Mouse (Mus musculus): ENCODE measurements around the gene Jmjd1c.
A peak's percentile ranks its signal among the peaks of the same experiment; 100 is the strongest.
"Not testable (repeated sequence)": the region's sequence is repeated elsewhere in the genome, so short reads cannot be mapped to it uniquely, and the experiment has no call there.

Jmjd1c gene

DNA sequence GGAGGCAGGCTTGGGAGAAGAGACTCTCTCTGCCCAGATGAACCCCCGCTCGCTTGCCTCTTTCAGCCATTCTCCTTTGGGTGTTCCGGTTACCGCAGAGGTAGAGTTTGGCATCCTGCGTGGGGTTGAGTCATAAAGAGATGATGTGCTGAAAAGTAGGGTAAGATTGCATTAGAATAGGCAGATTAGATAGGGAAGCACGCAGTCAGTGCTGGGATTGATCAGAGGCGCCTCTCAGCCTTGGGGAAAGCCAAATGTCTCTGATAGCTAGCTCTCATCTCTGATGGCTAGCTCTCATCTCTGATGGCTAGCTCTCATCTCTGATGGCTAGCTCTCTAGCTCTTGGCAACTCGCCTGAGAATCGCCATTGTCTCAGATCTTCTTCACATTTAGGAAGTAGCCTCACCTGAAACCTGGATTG is 4.9 kb downstream of the Jmjd1c start:
- DNase-seq (ENCODE audit: low read depth, low spot score) = no peak

- DNase-seq (ENCODE audit: low read depth, low spot score) = no peak
These were observed 8.6 kb downstream of the Jmjd1c start for GRCm38 (mm10) chr10:67104543-67104942.

GRCm38 (mm10) chr10:67105331-67106217 is 9.6 kb downstream of the Jmjd1c start:
- no peak for DNase-seq (ENCODE audit: low read depth, low spot score)

GRCm38 (mm10) chr10:67106400-67106799 is 10.5 kb downstream of the Jmjd1c start:
- DNase-seq (ENCODE audit: low read depth, low spot score) = no peak

DNA sequence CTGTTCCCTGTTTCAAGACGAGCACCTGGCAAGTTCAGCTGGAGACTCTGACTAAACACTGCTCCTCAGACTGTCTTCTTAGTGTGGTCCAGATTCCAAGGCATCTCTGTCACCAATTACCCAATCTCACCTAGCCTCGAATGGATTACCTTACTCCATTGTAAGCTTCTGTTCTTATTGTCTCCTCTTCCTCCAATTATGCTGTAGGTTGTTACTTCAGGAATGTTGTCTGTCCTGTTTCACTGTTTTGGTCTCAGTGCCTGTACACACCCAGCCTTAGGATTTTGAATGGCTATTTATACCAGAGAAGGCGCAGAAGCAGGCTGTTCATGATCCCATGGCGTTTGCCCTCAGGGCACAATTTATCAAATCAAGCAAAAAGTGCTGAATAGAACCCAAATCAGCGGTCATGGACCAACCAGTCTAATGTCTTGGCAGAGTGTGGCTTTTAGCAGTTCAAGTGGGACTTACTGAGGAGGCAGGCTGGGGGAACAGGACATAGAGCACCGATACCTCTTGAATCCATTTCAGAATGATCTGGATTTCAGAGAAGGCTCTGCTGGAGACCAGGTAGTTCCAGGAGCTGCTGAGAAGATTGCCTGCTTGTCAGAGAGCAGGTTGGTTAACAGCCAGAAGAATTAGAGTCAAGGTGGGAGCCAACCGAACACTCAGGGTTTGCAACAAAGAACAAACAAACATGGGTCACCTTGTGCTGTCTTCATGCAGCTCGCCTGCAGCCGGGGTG is 11.3 kb downstream of the Jmjd1c start:
- no peak for DNase-seq (ENCODE audit: low read depth, low spot score)

GRCm38 (mm10) chr10:67108096-67108495 is 12.2 kb downstream of the Jmjd1c start:
- DNase-seq (ENCODE audit: low read depth, low spot score) = no peak

- no peak for DNase-seq (ENCODE audit: low read depth, low spot score)
These were observed 13.7 kb downstream of the Jmjd1c start for GRCm38 (mm10) chr10:67109635-67110034.

DNA sequence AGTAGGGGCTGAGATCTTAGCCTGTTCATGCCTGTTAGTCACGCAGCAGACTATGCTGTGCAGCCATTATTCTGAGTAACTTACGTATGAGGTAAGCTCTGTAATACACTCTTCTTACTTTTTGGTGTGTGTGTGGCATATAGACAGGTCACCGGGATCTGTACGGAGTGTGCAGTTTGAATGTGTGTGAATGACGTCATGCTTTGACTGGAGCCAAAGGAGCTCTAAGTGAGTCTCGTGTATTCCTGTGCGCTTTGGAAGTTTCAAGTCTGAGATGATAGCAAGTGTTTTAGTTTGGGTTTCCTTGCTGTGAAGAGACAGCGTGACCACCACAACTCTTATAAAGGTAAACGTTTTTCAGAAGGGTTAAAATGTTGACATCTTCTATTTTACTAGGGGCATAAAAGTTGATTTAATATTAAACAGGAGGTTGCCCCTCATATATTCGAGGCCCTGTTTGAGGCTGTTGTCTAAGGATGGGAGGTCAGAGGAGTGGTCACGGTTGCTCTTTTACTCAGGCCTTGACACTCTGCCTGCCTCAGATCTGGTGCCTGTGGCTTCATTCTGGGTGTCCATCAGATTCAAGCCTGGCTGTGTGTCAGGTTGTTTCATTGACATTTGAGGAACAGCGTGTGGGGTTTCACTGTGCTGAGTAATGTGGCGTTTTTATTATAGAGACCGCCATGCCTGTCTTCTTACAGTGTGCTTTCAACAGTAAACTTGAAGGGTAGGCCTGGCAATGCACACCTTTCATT is 15.3 kb downstream of the Jmjd1c start:
- DNase-seq (ENCODE audit: low read depth, low spot score) = no peak

- no peak for DNase-seq (ENCODE audit: low read depth, low spot score)
These were observed 15.9 kb downstream of the Jmjd1c start for GRCm38 (mm10) chr10:67111799-67112177.

DNA sequence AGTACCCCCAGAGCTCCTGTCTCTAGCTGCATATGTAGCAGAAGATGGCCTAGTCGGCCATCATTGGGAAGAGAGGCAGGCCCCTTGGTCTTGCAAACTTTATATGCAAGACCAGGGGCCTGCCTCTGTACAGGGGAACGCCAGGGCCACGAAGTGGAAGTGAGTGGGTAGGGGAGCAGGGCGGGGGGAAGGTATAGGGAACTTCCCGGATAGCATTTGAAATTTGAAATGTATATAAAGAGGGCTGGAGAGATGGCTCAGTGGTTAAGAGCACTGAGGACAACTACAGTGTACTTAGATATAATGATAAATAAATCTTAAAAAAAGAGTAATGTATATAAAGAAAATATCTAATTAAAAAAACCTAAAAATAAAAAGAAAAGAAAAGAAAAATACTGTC is 17.0 kb downstream of the Jmjd1c start:
- not testable (repeated sequence) for DNase-seq (ENCODE audit: low read depth, low spot score)

DNA sequence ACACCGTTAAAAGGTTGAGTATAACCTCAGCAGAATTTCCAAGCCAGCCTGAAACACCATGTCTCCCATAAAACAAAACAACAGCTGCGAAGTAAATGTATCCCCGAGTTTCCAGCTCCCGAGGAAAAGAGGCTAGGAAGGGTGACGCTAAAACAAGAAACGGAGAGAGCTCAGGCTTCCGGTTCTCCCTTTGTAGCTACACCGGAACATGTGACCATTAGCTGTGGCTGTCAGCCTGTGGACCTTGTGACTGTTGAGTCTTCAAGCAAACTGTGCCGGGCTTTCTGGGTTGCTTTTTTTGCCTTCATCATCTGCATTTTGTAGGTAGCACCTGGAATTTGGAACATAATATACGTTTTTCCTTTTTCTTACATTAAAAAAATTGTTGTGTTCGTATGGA is 17.9 kb downstream of the Jmjd1c start:
- DNase-seq (ENCODE audit: low read depth, low spot score) = no peak

DNA sequence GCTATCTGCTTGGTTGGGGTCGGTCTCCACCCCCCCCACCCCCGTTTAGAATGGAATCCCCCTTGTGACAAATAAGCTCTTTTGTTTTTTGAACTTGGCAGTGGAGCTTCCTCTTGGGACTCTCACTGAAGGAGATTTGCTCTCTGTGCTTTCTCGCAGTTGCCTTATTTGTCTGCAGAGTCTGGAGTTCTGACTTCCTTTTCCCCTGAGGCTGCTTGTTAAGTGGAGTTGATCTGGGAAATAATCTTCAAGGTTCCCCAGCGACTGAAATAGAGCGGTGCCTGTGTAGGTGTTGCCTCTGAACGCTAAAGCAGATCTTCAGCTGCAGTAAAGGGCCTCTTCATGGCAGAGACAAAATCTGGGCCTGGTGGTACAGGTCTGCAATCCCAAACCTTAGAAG is 19.2 kb downstream of the Jmjd1c start:
- no peak for DNase-seq (ENCODE audit: low read depth, low spot score)

DNA sequence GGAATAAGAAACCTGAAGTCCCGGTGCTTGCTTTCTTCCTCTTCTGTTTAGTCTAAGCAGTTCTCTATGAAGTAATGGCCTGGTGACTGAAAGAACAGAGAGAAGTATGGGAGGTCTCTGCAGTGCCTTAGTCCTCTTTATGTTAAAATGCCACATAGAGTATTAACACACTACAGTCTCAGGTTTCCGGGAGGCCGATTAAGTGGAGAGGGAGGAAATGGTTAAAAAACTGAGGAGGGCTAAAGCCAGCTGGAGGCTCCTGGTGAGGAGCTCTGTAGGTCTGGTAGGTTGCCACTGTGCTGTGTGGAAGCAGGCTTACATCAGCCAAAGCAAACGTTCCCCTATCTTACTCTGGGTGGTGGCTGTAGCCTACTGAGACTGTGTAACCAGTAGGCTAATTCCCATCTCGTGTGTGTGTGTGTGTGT is 19.8 kb downstream of the Jmjd1c start:
- no peak for DNase-seq (ENCODE audit: low read depth, low spot score)

GRCm38 (mm10) chr10:67116251-67116650 is 20.3 kb downstream of the Jmjd1c start:
- no peak for DNase-seq (ENCODE audit: low read depth, low spot score)

DNA sequence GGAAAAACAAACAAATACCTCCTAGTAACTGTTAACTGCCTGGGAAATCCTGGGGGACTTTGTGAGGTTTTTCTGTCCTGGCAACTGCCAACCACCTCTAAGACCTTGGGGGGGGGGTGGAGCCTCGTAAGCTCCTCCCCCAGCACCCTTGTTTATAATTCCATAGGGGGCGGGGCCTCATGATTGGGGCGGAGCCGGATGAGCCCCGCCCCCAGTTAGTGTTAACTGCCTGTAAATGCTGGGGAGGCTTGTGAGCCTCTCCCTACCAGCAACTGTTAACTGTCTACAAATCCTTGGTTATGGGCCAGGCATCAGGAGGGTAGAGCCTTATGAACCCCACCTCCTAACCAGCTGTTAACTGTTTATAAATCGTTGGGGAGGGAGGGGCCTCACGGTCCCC is 23.4 kb downstream of the Jmjd1c start:
- no peak for DNase-seq (ENCODE audit: low read depth, low spot score)

GRCm38 (mm10) chr10:67120180-67120579 is 24.3 kb downstream of the Jmjd1c start:
- DNase-seq (ENCODE audit: low read depth, low spot score) = no peak

- no peak for DNase-seq (ENCODE audit: low read depth, low spot score)
These were observed 24.7 kb downstream of the Jmjd1c start for GRCm38 (mm10) chr10:67120640-67121039.

GRCm38 (mm10) chr10:67123756-67124155 is 27.8 kb downstream of the Jmjd1c start:
- no peak for DNase-seq (ENCODE audit: low read depth, low spot score)

- no peak for DNase-seq (ENCODE audit: low read depth, low spot score)
These were observed 28.2 kb downstream of the Jmjd1c start for GRCm38 (mm10) chr10:67124156-67124555.

GRCm38 (mm10) chr10:67126061-67126858 is 30.3 kb downstream of the Jmjd1c start:
- peak; percentile 66 for DNase-seq (ENCODE audit: low read depth, low spot score)
